In the genomic region with DNA sequence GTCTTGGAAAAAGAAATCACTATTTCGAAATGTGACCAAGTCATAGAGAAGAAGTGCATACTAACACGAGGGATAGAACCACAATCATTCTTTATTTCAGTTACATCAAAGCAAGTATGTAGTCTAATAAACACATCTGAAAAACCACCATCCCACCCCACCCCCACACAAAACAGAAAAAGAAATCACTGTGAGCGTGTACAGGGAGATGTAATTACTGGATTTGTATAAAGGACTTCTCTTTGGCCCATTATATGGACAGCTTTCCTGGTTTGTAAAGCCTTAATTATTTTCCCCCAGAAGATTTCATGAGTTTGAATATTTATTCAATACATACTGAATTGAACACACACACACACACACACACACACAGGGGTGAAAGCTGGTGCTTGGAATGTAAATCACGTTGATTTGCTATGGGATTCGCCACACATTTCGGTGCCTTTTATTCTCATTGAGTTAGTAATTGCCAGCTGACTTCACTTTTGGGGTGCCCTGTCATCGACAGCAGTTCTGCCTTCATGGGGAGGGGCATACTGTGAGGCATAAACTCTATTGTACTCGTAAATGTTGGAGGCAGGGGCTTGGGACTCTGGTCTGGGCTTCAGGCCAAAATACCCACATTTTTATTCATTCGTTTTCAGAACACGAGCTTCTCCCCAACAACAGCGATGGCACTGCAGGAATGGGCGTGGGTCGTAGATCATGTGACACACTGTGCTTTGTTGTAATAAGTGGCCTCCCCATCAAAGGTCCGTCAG, we compare ENCODE assay signal across 14 mouse cellular contexts.
DNase-seq lines count a peak whose midpoint lies in the region; ATAC-seq and TF ChIP-seq lines count a peak whose summit lies in the region.
"Had no signal": no experiment of that assay in that cellular context is flagged by ENCODE, and none has a peak within 500 bp of the region (broad histone marks: within the 10 kb centered on the region; RNA-seq: fewer than 3 reads in every experiment).

No protein-coding gene starts in this region.

- H3K9ac ChIP-seq in heart, embryonic 11.5 days (ENCODE audit: low read depth, low read length): no peak overlapping the region
- no peak overlapping the region for H3K9ac ChIP-seq in forebrain, postnatal 0 days
- no peak overlapping the region for H3K9ac ChIP-seq in midbrain, embryonic 14.5 days (replicated peaks; ENCODE audit: low read length)
- H3K9ac ChIP-seq: embryonic facial prominence, embryonic 12.5 days; heart, embryonic 13.5 days; liver, embryonic 15.5 days had no signal

- no peaks in the 10 kb centered on the region for H3K36me3 ChIP-seq in heart, embryonic 11.5 days (ENCODE audit: control insufficient read depth, insufficient read depth, low read length)
- 0 out of 2 replicates have a peak, but pooled peaks cover 6% of the 10 kb centered on the region for H3K36me3 ChIP-seq in forebrain, postnatal 0 days (ENCODE audit: insufficient read depth)
- H3K36me3 ChIP-seq in midbrain, embryonic 14.5 days (ENCODE audit: control insufficient read depth, insufficient read depth, low read length): peaks cover 10% of the 10 kb centered on the region; the same call in 1 of the 2 replicates
- H3K36me3 ChIP-seq: embryonic facial prominence, embryonic 12.5 days; heart, embryonic 13.5 days; liver, embryonic 15.5 days had no signal

- DNase-seq in heart, adult 11 months: peak; percentile 41
- DNase-seq in Muller cell, postnatal 12 days (ENCODE audit: inconsistent ontology term): peak; percentile 35
- DNase-seq in forebrain, postnatal 0 days: peak; percentile 75
- DNase-seq in midbrain, embryonic 14.5 days: peak; percentile 78
- no peak for DNase-seq in spleen, adult 12 weeks (ENCODE audit: low spot score)
- no peak for DNase-seq in spleen, adult 18-20 months
- DNase-seq: cerebellum, adult 9-11 months; gastrocnemius, adult 2 months had no signal

- H3K4me2 ChIP-seq in heart, embryonic 11.5 days: no peak overlapping the region
- H3K4me2 ChIP-seq in forebrain, postnatal 0 days (ENCODE audit: low read depth): peak overlapping the region; percentile 28; the same call in 1 of the 2 replicates
- no peak overlapping the region for H3K4me2 ChIP-seq in midbrain, embryonic 14.5 days (ENCODE audit: low read length)
- H3K4me2 ChIP-seq: embryonic facial prominence, embryonic 12.5 days; heart, embryonic 13.5 days; liver, embryonic 15.5 days had no signal

- H3K9me3 ChIP-seq in heart, embryonic 11.5 days (replicated peaks; ENCODE audit: control insufficient read depth, low read length): no peaks in the 10 kb centered on the region
- H3K9me3 ChIP-seq in forebrain, postnatal 0 days (ENCODE audit: low read length): no peaks in the 10 kb centered on the region
- H3K9me3 ChIP-seq in midbrain, embryonic 14.5 days (ENCODE audit: control insufficient read depth, low read length): no peaks in the 10 kb centered on the region
- H3K9me3 ChIP-seq: embryonic facial prominence, embryonic 12.5 days; heart, embryonic 13.5 days; liver, embryonic 15.5 days had no signal

- WGBS in heart, embryonic 11.5 days (ENCODE audit: insufficient replicate concordance): 82% methylated on average over 14 of the region's 14 CpGs
- 17% methylated on average over 14 of the region's 14 CpGs for WGBS in forebrain, postnatal 0 days
- 41% methylated on average over 14 of the region's 14 CpGs for WGBS in midbrain, embryonic 14.5 days

- no peak for TF ChIP-seq CTCF in forebrain, postnatal 0 days (IDR thresholded peaks at IDR 0.05; ENCODE audit: low read depth)

- no peak overlapping the region for H3K27ac ChIP-seq in heart, embryonic 11.5 days (ENCODE audit: low read depth, low read length)
- H3K27ac ChIP-seq in forebrain, postnatal 0 days (ENCODE audit: low read depth, low read length): peak overlapping the region; percentile 62
- H3K27ac ChIP-seq in midbrain, embryonic 14.5 days (replicated peaks; ENCODE audit: low read depth, low read length): peak overlapping the region; percentile 27
- H3K27ac ChIP-seq: embryonic facial prominence, embryonic 12.5 days; gastrocnemius, adult 2 months; heart, embryonic 13.5 days; kidney, postnatal 0 days; liver, embryonic 15.5 days had no signal

- H3K4me1 ChIP-seq in heart, embryonic 11.5 days (ENCODE audit: control insufficient read depth, insufficient read depth, low read length): no peaks in the 10 kb centered on the region
- peaks cover 21% of the 10 kb centered on the region; the same call in 1 of the 2 replicates for H3K4me1 ChIP-seq in forebrain, postnatal 0 days (ENCODE audit: insufficient read depth)
- H3K4me1 ChIP-seq in midbrain, embryonic 14.5 days (ENCODE audit: control insufficient read depth, insufficient read depth, low read length): peaks cover 23% of the 10 kb centered on the region
- H3K4me1 ChIP-seq: embryonic facial prominence, embryonic 12.5 days; heart, embryonic 13.5 days; liver, embryonic 15.5 days had no signal

- H3K4me3 ChIP-seq in heart, embryonic 11.5 days (ENCODE audit: low read depth, low read length): no peak overlapping the region
- H3K4me3 ChIP-seq in forebrain, postnatal 0 days (ENCODE audit: low read depth, low read length): no peak overlapping the region
- H3K4me3 ChIP-seq in midbrain, embryonic 14.5 days (replicated peaks; ENCODE audit: low read depth, low read length): no peak overlapping the region
- H3K4me3 ChIP-seq: embryonic facial prominence, embryonic 12.5 days; gastrocnemius, adult 2 months; heart, embryonic 13.5 days; liver, embryonic 15.5 days had no signal

- H3K27me3 ChIP-seq in heart, embryonic 11.5 days (ENCODE audit: control insufficient read depth, insufficient read depth, low read length): no peaks in the 10 kb centered on the region
- H3K27me3 ChIP-seq in forebrain, postnatal 0 days (ENCODE audit: insufficient read depth, low read length): no peaks in the 10 kb centered on the region
- H3K27me3 ChIP-seq in midbrain, embryonic 14.5 days (ENCODE audit: control insufficient read depth, insufficient read depth, low read length): no peaks in the 10 kb centered on the region
- H3K27me3 ChIP-seq: embryonic facial prominence, embryonic 12.5 days; heart, embryonic 13.5 days; liver, embryonic 15.5 days had no signal

- no peak for ATAC-seq in heart, embryonic 11.5 days (replicated peaks; ENCODE audit: insufficient number of reproducible peaks, low FRiP score, low TSS enrichment)
- peak; percentile 91 for ATAC-seq in forebrain, postnatal 0 days
- peak; percentile 76 for ATAC-seq in midbrain, embryonic 14.5 days (ENCODE audit: low FRiP score, low TSS enrichment)
- no peak for ATAC-seq in megakaryocyte, adult 5-6 weeks (ENCODE audit: poor library complexity, severe bottlenecking)

Comparison
In these comparisons a context has a peak if more than half of its experiments do, and no peak if none do; other contexts are left out.
1. DNase-seq: peak in heart, adult 11 months (single experiment), Muller cell, postnatal 12 days (single experiment), forebrain, postnatal 0 days (single experiment) and midbrain, embryonic 14.5 days (single experiment); none in spleen, adult 12 weeks (single experiment) and spleen, adult 18-20 months (0 of 2).
2. ATAC-seq: peak in forebrain, postnatal 0 days (single experiment) and midbrain, embryonic 14.5 days (single experiment); none in heart, embryonic 11.5 days (single experiment) and megakaryocyte, adult 5-6 weeks (single experiment).